Mouse (Mus musculus): Measurements from ENCODE around the gene Olfr683. TPM values are rescaled to one million over a fixed set of nuclear protein-coding genes. Genes with fewer than 3 reads are reported as not detected.
"Not testable (repeated sequence)": the region's sequence is repeated elsewhere in the genome, so short reads cannot be mapped to it uniquely, and the experiment has no call there.

The Olfr683 gene
- polyA plus RNA-seq (2015; fragmentation: Nextera tagmentation; extraction: Ambion mirVana), result not detected in 2 replicates

- no peak within 1 kb of the TSS for H3K4me3 ChIP-seq (ENCODE audit: low read depth, low read length)
- no peak within 1 kb of the TSS for H3K9ac ChIP-seq (ENCODE audit: low read depth, low read length)
- no peak within 1 kb of the TSS for H3K27ac ChIP-seq (ENCODE audit: low read length)
- ATAC-seq, result no peak
- H3K36me3 ChIP-seq (ENCODE audit: control insufficient read depth, insufficient read depth, low read length), result no peaks in the 10 kb centered on the region
- WGBS, result 82% methylated on average over 1 of the region's 1 CpGs
- H3K4me2 ChIP-seq (ENCODE audit: low read length), result no peak within 1 kb of the TSS
- H3K27me3 ChIP-seq (ENCODE audit: control insufficient read depth, insufficient read depth, low read depth, low read length), result no peaks in the 10 kb centered on the region
- no peaks in the 10 kb centered on the region for H3K4me1 ChIP-seq (ENCODE audit: control insufficient read depth, insufficient read depth, low read length)
- H3K9me3 ChIP-seq (replicated peaks; ENCODE audit: control insufficient read depth, low read length, poor library complexity, severe bottlenecking), result no peaks in the 10 kb centered on the region
Observed at GRCm38 (mm10) chr7:105146912-105147311, at the start of gene Olfr683. Gene Olfr683 (minus strand): TSS chr7:105147012.

- no peak within 1 kb of the TSS for H3K4me3 ChIP-seq (ENCODE audit: low read depth, low read length)
- no peaks in the 10 kb centered on the region for H3K4me1 ChIP-seq (ENCODE audit: control insufficient read depth, insufficient read depth, low read length)
- ATAC-seq, result no peak
- 87% methylated on average over 1 of the region's 1 CpGs for WGBS
- H3K36me3 ChIP-seq (ENCODE audit: control insufficient read depth, insufficient read depth, low read length), result no peaks in the 10 kb centered on the region
- no peaks in the 10 kb centered on the region for H3K27me3 ChIP-seq (ENCODE audit: control insufficient read depth, insufficient read depth, low read depth, low read length)
- no peak within 1 kb of the TSS for H3K27ac ChIP-seq (ENCODE audit: low read length)
- no peak within 1 kb of the TSS for H3K4me2 ChIP-seq (ENCODE audit: low read length)
- H3K9ac ChIP-seq (ENCODE audit: low read depth, low read length), result no peak within 1 kb of the TSS
- no peaks in the 10 kb centered on the region for H3K9me3 ChIP-seq (replicated peaks; ENCODE audit: control insufficient read depth, low read length, poor library complexity, severe bottlenecking)
Observed at GRCm38 (mm10) chr7:105185912-105186311, 39.1 kb upstream of the Olfr683 start, which contains the start of gene Olfr685. Gene Olfr685 (minus strand): TSS chr7:105186012.

- peak; percentile 56; the same call in 1 of the 2 replicates for ATAC-seq
- no peaks in the 10 kb centered on the region for H3K9me3 ChIP-seq (replicated peaks; ENCODE audit: control insufficient read depth, low read length, poor library complexity, severe bottlenecking)
- no peaks in the 10 kb centered on the region for H3K27me3 ChIP-seq (ENCODE audit: control insufficient read depth, insufficient read depth, low read depth, low read length)
- H3K4me3 ChIP-seq (ENCODE audit: low read depth, low read length), result no peak overlapping the region
- H3K9ac ChIP-seq (ENCODE audit: low read depth, low read length), result no peak overlapping the region
- H3K27ac ChIP-seq (ENCODE audit: low read length), result no peak overlapping the region
- 52% methylated on average over 4 of the region's 4 CpGs for WGBS
- H3K4me2 ChIP-seq (ENCODE audit: low read length), result no peak overlapping the region
- no peaks in the 10 kb centered on the region for H3K4me1 ChIP-seq (ENCODE audit: control insufficient read depth, insufficient read depth, low read length)
- H3K36me3 ChIP-seq (ENCODE audit: control insufficient read depth, insufficient read depth, low read length), result no peaks in the 10 kb centered on the region
Observed at GRCm38 (mm10) chr7:105170773-105171172, 24.0 kb upstream of the Olfr683 start.

- no peak for ATAC-seq
- Histone ChIP-seq H3K36me3 (ENCODE audit: control insufficient read depth, insufficient read depth, low read length) (no peaks in the 10 kb centered on the region), H3K4me3 (ENCODE audit: low read depth, low read length) (no peak within 1 kb of the TSS), H3K9me3 (replicated peaks; ENCODE audit: control insufficient read depth, low read length, poor library complexity, severe bottlenecking) (no peaks in the 10 kb centered on the region), H3K4me2 (ENCODE audit: low read length) (no peak within 1 kb of the TSS), H3K9ac (ENCODE audit: low read depth, low read length) (no peak within 1 kb of the TSS), H3K27ac (ENCODE audit: low read length) (no peak within 1 kb of the TSS), H3K27me3 (ENCODE audit: control insufficient read depth, insufficient read depth, low read depth, low read length) (no peaks in the 10 kb centered on the region), H3K4me1 (ENCODE audit: control insufficient read depth, insufficient read depth, low read length) (no peaks in the 10 kb centered on the region)
- WGBS, result 72% methylated on average over 1 of the region's 1 CpGs
Observed at GRCm38 (mm10) chr7:105163553-105163952, 16.7 kb upstream of the Olfr683 start, which contains the start of gene Olfr684. Gene Olfr684 (minus strand): TSS chr7:105163653.

GRCm38 (mm10) chr7:105141275-105141674 is 5.5 kb downstream of the Olfr683 start:
- ATAC-seq, result no peak
- no peak overlapping the region for H3K4me2 ChIP-seq (ENCODE audit: low read length)
- H3K36me3 ChIP-seq (ENCODE audit: control insufficient read depth, insufficient read depth, low read length), result no peaks in the 10 kb centered on the region
- no peak overlapping the region for H3K27ac ChIP-seq (ENCODE audit: low read length)
- no peaks in the 10 kb centered on the region for H3K9me3 ChIP-seq (replicated peaks; ENCODE audit: control insufficient read depth, low read length, poor library complexity, severe bottlenecking)
- no peaks in the 10 kb centered on the region for H3K4me1 ChIP-seq (ENCODE audit: control insufficient read depth, insufficient read depth, low read length)
- 76% methylated on average over 2 of the region's 2 CpGs for WGBS
- no peak overlapping the region for H3K9ac ChIP-seq (ENCODE audit: low read depth, low read length)
- H3K27me3 ChIP-seq (ENCODE audit: control insufficient read depth, insufficient read depth, low read depth, low read length), result no peaks in the 10 kb centered on the region
- H3K4me3 ChIP-seq (ENCODE audit: low read depth, low read length), result no peak overlapping the region

GRCm38 (mm10) chr7:105116536-105116935 is 30.3 kb downstream of the Olfr683 start, which contains the start of gene Olfr681:
Gene Olfr681 (plus strand): TSS chr7:105116836.
- no peak within 1 kb of the TSS for H3K4me2 ChIP-seq (ENCODE audit: low read length)
- no peak for ATAC-seq
- no peaks in the 10 kb centered on the region for H3K4me1 ChIP-seq (ENCODE audit: control insufficient read depth, insufficient read depth, low read length)
- no peaks in the 10 kb centered on the region for H3K27me3 ChIP-seq (ENCODE audit: control insufficient read depth, insufficient read depth, low read depth, low read length)
- no peak within 1 kb of the TSS for H3K27ac ChIP-seq (ENCODE audit: low read length)
- H3K9me3 ChIP-seq (replicated peaks; ENCODE audit: control insufficient read depth, low read length, poor library complexity, severe bottlenecking), result no peaks in the 10 kb centered on the region
- no peak within 1 kb of the TSS for H3K9ac ChIP-seq (ENCODE audit: low read depth, low read length)
- no peaks in the 10 kb centered on the region for H3K36me3 ChIP-seq (ENCODE audit: control insufficient read depth, insufficient read depth, low read length)
- H3K4me3 ChIP-seq (ENCODE audit: low read depth, low read length), result no peak within 1 kb of the TSS

- not testable (repeated sequence) for H3K9me3 ChIP-seq (replicated peaks; ENCODE audit: control insufficient read depth, low read length, poor library complexity, severe bottlenecking); H3K9ac ChIP-seq (ENCODE audit: low read depth, low read length); H3K4me2 ChIP-seq (ENCODE audit: low read length); H3K4me1 ChIP-seq (ENCODE audit: control insufficient read depth, insufficient read depth, low read length); H3K36me3 ChIP-seq (ENCODE audit: control insufficient read depth, insufficient read depth, low read length); H3K27ac ChIP-seq (ENCODE audit: low read length); H3K27me3 ChIP-seq (ENCODE audit: control insufficient read depth, insufficient read depth, low read depth, low read length); ATAC-seq; H3K4me3 ChIP-seq (ENCODE audit: low read depth, low read length)
Observed at GRCm38 (mm10) chr7:105092717-105093116, 54.1 kb downstream of the Olfr683 start, which contains the start of gene Olfr680-ps1. Gene Olfr680-ps1 (minus strand): TSS chr7:105092817.

Other genes with a start within 250 kb of the Olfr683 start
- gene Olfr667, start 225.5 kb downstream of the Olfr683 start, polyA plus RNA-seq (2015; fragmentation: Nextera tagmentation; extraction: Ambion mirVana), result not detected in 2 replicates
- not detected in 2 replicates for gene Olfr668, start 219.0 kb downstream of the Olfr683 start, polyA plus RNA-seq (2015; fragmentation: Nextera tagmentation; extraction: Ambion mirVana)
- gene Olfr669, start 212.8 kb downstream of the Olfr683 start, polyA plus RNA-seq (2015; fragmentation: Nextera tagmentation; extraction: Ambion mirVana), result not detected in 2 replicates
- not detected in 2 replicates for gene Olfr670, start 184.4 kb downstream of the Olfr683 start, polyA plus RNA-seq (2015; fragmentation: Nextera tagmentation; extraction: Ambion mirVana)
- gene Olfr671, start 167.9 kb downstream of the Olfr683 start, polyA plus RNA-seq (2015; fragmentation: Nextera tagmentation; extraction: Ambion mirVana), result not detected in 2 replicates
- gene Olfr672, start 145.0 kb downstream of the Olfr683 start, polyA plus RNA-seq (2015; fragmentation: Nextera tagmentation; extraction: Ambion mirVana), result not detected in 2 replicates
- gene Olfr675, start 118.6 kb downstream of the Olfr683 start, polyA plus RNA-seq (2015; fragmentation: Nextera tagmentation; extraction: Ambion mirVana), result not detected in 2 replicates
- not detected in 2 replicates for gene Olfr676, start 114.3 kb downstream of the Olfr683 start, polyA plus RNA-seq (2015; fragmentation: Nextera tagmentation; extraction: Ambion mirVana)
- not detected in 2 replicates for gene Olfr677, start 95.6 kb downstream of the Olfr683 start, polyA plus RNA-seq (2015; fragmentation: Nextera tagmentation; extraction: Ambion mirVana)
- gene Olfr678, start 82.5 kb downstream of the Olfr683 start, polyA plus RNA-seq (2015; fragmentation: Nextera tagmentation; extraction: Ambion mirVana), result not detected in 2 replicates
- not detected in 2 replicates for gene Olfr679, start 65.8 kb downstream of the Olfr683 start, polyA plus RNA-seq (2015; fragmentation: Nextera tagmentation; extraction: Ambion mirVana)
- not detected in 2 replicates for gene Olfr680-ps1, start 54.2 kb downstream of the Olfr683 start, polyA plus RNA-seq (2015; fragmentation: Nextera tagmentation; extraction: Ambion mirVana)
- gene Olfr681, start 30.2 kb downstream of the Olfr683 start, polyA plus RNA-seq (2015; fragmentation: Nextera tagmentation; extraction: Ambion mirVana), result not detected in 2 replicates
- gene Olfr684, start 16.6 kb upstream of the Olfr683 start, polyA plus RNA-seq (2015; fragmentation: Nextera tagmentation; extraction: Ambion mirVana), result not detected in 2 replicates
- not detected in 2 replicates for gene Olfr685, start 39.0 kb upstream of the Olfr683 start, polyA plus RNA-seq (2015; fragmentation: Nextera tagmentation; extraction: Ambion mirVana)
- not detected in 2 replicates for gene Olfr686, start 60.5 kb upstream of the Olfr683 start, polyA plus RNA-seq (2015; fragmentation: Nextera tagmentation; extraction: Ambion mirVana)
- not detected in 2 replicates for gene Olfr688, start 141.1 kb upstream of the Olfr683 start, polyA plus RNA-seq (2015; fragmentation: Nextera tagmentation; extraction: Ambion mirVana)
- 0.19 TPM in 1 of 2 replicates, not detected in the other for gene Olfr689, start 164.2 kb upstream of the Olfr683 start, polyA plus RNA-seq (2015; fragmentation: Nextera tagmentation; extraction: Ambion mirVana)
- not detected in 2 replicates for gene Olfr690, start 187.1 kb upstream of the Olfr683 start, polyA plus RNA-seq (2015; fragmentation: Nextera tagmentation; extraction: Ambion mirVana)
- gene Olfr691, start 195.3 kb upstream of the Olfr683 start, polyA plus RNA-seq (2015; fragmentation: Nextera tagmentation; extraction: Ambion mirVana), result 0.19 and 0.21 TPM in 2 replicates
- not detected in 2 replicates for gene Olfr692, start 221.2 kb upstream of the Olfr683 start, polyA plus RNA-seq (2015; fragmentation: Nextera tagmentation; extraction: Ambion mirVana)
- not detected in 2 replicates for gene Gm5901, start 228.0 kb upstream of the Olfr683 start, polyA plus RNA-seq (2015; fragmentation: Nextera tagmentation; extraction: Ambion mirVana)

Measured in midbrain, embryonic 16.5 days (tissue).